Mouse (Mus musculus) heart, postnatal 14 days (tissue): ENCODE measurements at regions not wholly inside any gene's neighbourhood (a gene's known extent, or its start where the extent isn't known, plus 50 kb on each side); places are given as distances from the start of the nearest gene placed in this dataset.
A peak's percentile ranks its signal among the peaks of the same experiment; 100 is the strongest.

Experiments used
- DNase-seq, 2 experiments: peaks; one replicate each; pipeline ENCODE4 v3.0.0; 2021 to 2022
- intact Hi-C: fragments of 180-260 bp; cut with DNase I; formaldehyde crosslinking; loops from one replicate; pipeline ENCODE4 v1.15.1; 2025

DNA sequence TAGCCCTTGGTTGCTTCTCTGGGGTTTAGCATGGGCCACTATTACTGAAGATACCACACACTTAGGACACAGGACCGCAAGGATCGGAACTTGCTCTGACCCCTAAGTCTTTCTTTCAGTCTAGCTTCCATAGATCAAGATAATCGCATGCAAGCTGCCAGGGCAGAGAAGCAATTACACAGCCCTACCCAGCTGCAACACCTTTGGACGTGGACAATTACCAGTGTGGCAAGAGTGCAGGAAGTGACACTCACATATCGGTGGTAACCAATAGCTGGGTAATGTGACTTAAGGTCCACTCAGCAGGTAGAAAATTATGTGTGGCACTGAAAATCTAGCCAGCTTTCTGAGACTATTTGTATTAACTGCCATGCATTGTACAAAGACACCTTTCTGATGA, 973.6 kb upstream of the Lrrc6 start:
- intact Hi-C loops, result no loop called here
- no peak for DNase-seq

DNA sequence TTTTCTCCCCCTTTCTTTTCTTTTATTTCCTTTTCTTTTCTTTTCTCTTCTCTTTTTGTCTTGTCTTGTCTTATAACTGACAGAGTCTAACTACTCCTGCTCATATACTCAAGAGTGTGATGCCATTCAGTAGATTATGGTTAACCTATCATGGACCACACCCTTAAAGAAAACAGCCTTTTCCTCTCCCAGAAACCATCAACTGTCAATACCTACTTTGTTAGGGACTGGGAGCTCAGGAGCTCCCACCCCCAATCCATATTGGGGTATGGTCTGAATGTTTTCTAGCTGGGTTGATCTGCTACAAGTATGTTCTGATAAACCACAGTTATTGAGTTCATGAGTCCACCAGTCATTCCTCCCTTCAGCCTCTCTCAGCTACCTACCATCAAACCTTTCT, 972.3 kb upstream of the Lrrc6 start:
- no peak for DNase-seq
- intact Hi-C loops, result no loop called here

DNA sequence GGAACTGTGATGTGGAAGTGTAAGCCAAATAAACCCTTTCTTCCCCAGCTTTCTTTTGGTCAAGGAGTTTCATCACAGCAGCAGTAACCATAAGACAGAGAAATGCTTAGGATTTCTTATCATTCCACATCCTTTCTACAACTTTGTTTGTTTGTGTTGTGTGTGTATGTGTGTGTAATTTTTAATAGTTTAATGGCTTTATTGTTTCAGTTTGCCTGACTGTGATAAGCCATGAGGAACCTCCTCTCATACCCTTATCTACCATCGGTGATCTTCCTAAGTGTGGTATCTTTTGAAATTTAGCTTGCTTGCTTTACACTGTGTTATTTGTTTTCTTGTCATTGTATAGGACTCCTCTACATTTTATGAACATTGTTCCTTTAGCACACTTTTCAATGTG, 970.6 kb upstream of the Lrrc6 start:
- no peak for DNase-seq
- intact Hi-C loops, result no loop called here

DNA sequence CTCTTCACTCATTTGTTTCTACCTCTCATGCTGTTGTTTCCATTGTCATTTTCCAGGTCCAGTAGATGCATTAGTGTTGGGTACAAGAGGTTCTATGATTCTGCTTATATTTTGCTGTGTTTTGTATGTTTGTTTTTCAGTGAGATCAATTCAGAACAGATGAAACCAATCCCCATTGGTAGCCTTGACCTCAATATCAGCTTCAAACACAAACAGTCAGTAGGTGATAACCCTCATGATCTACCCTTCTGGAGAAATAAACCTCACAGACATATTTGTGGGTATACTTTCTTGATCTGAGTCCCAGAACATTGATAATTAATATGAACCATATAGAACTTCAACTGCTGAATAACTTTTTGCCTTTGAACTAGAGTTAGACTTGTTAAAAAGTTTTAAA, 969.3 kb upstream of the Lrrc6 start:
- DNase-seq, result no peak
- intact Hi-C loops, result no loop called here

GRCm38 (mm10) chr15:67467404-67468345, 967.0 kb upstream of the Lrrc6 start:
- DNase-seq, result no peak
- intact Hi-C loops, result no loop called here

GRCm38 (mm10) chr15:67462863-67463262, 962.2 kb upstream of the Lrrc6 start:
- DNase-seq, result no peak
- intact Hi-C loops, result no loop called here

- DNase-seq, result peak in 1 of 2 experiments; percentile 13
- intact Hi-C loops, result no loop called here
Measured at GRCm38 (mm10) chr15:67460384-67460783, 959.7 kb upstream of the Lrrc6 start.

DNA sequence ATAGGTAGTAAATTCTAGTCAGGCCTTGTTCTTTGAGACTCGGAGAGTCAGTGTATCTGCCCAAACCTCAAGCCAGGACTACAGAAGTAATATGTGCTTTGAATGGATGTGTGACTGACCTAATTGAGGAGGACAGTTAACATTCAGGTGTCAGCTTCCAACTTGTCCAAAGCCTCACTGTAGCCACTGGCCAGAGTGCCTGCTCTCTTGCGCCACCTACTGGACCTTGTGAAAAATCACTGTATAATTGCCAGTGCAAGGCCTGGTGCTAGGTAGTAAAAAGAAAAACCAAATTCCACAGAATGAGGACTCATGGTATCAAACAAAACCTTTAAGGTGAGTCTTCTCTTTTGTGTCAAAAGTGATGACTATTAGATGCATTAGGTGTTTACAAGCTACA, 933.6 kb upstream of the Lrrc6 start:
- peak; percentile 67 to 70 for DNase-seq
- intact Hi-C loops, result loop anchor here (1.0 to 10.0 kb wide), 5 partner anchors 132 to 801 kb away; no protein-coding TSS in a partner anchor

GRCm38 (mm10) chr15:67423922-67424321, 923.2 kb upstream of the Lrrc6 start:
- DNase-seq, result no peak
- intact Hi-C loops, result no loop called here

GRCm38 (mm10) chr15:67422277-67422953, 921.7 kb upstream of the Lrrc6 start:
- no peak for DNase-seq
- intact Hi-C loops, result no loop called here

GRCm38 (mm10) chr15:67420776-67421175, 920.1 kb upstream of the Lrrc6 start:
- DNase-seq, result no peak
- intact Hi-C loops, result no loop called here

DNA sequence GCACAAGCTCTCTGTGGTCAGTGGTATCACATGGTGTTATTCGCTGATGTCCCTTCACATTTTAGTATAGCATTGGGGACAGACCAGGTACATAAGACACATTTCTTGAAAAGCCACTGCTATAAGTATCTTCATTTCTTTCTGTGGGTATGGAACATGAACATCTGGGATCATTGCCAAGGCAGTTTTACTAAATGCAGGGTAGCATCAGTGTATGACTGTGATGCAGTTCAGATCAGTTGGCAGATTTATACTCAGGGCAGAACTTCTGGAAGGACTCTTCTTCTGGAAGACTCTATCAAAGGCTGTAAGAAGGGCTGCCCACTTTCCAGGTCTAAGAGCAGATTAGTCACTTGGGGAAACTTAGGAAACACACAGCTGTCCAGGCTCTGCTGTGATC, 919.0 kb upstream of the Lrrc6 start:
- intact Hi-C loops, result no loop called here
- DNase-seq, result no peak

DNA sequence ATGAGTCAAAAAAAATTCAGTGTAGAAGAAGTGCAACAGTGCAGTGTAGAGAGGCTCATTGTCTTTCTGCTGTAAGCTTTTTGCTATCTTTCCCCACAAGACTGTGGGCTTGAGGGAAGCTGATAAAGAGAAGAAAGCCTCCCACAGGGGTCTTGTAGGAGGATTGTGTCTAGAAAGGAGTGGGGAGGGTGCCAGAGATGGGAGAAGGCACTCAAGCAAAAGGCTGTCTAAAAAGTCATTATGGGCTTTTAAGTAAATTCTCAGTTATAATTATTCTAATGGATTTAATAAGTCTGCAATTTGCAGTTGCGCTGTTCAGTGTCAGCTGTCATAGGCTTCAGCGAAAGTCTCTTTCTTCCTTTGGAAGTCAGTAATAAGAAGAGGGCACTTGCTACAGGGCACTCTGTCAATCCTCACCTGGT, 917.0 kb upstream of the Lrrc6 start:
- no peak for DNase-seq
- intact Hi-C loops, result no loop called here

DNA sequence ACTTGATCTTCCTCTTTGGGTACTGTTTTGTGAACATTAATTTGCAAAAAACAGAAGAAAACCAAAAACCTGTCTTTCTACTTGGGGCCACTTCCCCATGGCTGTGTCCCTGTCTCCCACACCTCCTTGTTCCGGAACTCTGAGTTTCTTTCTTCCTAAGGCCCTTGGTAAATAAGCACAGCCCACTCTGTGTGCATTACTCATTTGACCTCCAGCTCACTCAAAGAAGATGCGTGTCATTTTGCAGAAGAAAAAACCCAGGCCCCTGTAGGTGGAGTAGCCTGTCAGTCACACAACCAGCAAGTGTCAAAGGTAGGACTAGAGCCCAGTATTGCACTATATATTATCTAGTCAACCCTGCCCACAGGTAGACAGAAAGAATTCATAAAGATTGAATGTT, 915.1 kb upstream of the Lrrc6 start:
- intact Hi-C loops, result no loop called here
- no peak for DNase-seq

DNA sequence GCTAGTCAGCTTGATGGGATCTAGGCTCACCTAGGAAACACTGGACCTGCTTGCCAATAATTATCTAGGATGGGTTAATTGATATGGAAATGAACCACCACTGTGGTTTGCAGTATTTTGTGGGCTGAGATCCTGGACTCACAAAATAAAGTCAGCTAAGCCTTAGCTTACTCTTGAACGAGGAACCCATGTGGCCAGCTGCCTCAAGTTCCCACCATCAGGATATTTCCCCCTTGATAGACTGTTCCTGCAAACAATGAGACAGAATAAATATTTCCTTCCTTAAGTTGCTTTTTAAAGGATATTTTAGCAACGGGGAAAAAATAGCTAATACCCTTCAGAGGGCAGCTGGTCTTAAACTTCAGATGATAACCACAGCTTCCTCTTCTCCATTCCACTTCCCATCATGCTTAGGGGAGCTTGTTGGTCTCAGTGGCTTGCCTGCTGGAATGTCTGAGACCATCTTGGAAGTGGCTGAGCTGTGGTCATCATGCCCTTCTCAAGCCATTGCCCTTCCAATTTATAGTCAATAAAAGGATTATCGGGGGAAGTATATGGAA, 913.7 kb upstream of the Lrrc6 start:
- no peak for DNase-seq
- intact Hi-C loops, result no loop called here

- no peak for DNase-seq
- intact Hi-C loops, result no loop called here
Measured at GRCm38 (mm10) chr15:67413581-67413980, 912.9 kb upstream of the Lrrc6 start.

GRCm38 (mm10) chr15:67412394-67412793, 911.7 kb upstream of the Lrrc6 start:
- DNase-seq, result no peak

GRCm38 (mm10) chr15:67411657-67412056, 910.9 kb upstream of the Lrrc6 start:
- no peak for DNase-seq
- intact Hi-C loops, result no loop called here

More at GRCm38 (mm10) chr15:67412394-67412793, 911.7 kb upstream of the Lrrc6 start:
- intact Hi-C loops, result no loop called here

GRCm38 (mm10) chr15:67410012-67410411, 909.3 kb upstream of the Lrrc6 start:
- intact Hi-C loops, result no loop called here
- DNase-seq, result no peak

- intact Hi-C loops, result no loop called here
- DNase-seq, result no peak
Measured at GRCm38 (mm10) chr15:67408871-67409559, 908.3 kb upstream of the Lrrc6 start.

- DNase-seq, result no peak
- intact Hi-C loops, result no loop called here
Measured at GRCm38 (mm10) chr15:67407244-67407643, 906.5 kb upstream of the Lrrc6 start.
